Mouse (Mus musculus) bone marrow, adult 2 months (tissue): ENCODE results near the gene Sec24a.

Source experiments
- CTCF ChIP-seq: fragments of 200-500 bp; IDR thresholded peaks from 2 replicates; pipeline ENCODE4 v1.5.1; 2011; ENCODE audit warnings: low read length, control low read depth; ENCODE audit not compliant: control insufficient read depth, insufficient read depth
- POLR2A ChIP-seq: fragments of 200-500 bp; IDR thresholded peaks from 2 replicates; pipeline ENCODE4 v1.6.1; 2011; ENCODE audit warnings: low read depth, mild to moderate bottlenecking, control low read depth, low read length, borderline replicate concordance; ENCODE audit not compliant: control insufficient read depth

- TF ChIP-seq CTCF = no peak
- no peak for TF ChIP-seq POLR2A
These were observed 27.2 kb upstream of the Sec24a start for GRCm38 (mm10) chr11:51790662-51791061.
